Mouse (Mus musculus): ENCODE measurements at regions not wholly inside any gene's neighbourhood (a gene's known extent, or its start where the extent isn't known, plus 50 kb on each side); places are given as distances from the start of the nearest gene placed in this dataset.

- DNase-seq: no peak
Observed at GRCm38 (mm10) chr15:72322127-72322526, 1512.2 kb upstream of the Gm6569 start.

GRCm38 (mm10) chr15:72323158-72323557 is 1511.2 kb upstream of the Gm6569 start:
- no peak for DNase-seq

- DNase-seq: no peak
Observed at GRCm38 (mm10) chr15:72331262-72331661, 1503.1 kb upstream of the Gm6569 start.

GRCm38 (mm10) chr15:72334497-72334896 is 1499.9 kb upstream of the Gm6569 start:
- no peak for DNase-seq

GRCm38 (mm10) chr15:72339629-72340028 is 1494.7 kb upstream of the Gm6569 start:
- DNase-seq: no peak

- no peak for DNase-seq
Observed at GRCm38 (mm10) chr15:72341991-72342390, 1492.4 kb upstream of the Gm6569 start.

- no peak for DNase-seq
Observed at GRCm38 (mm10) chr15:72342504-72342903, 1491.9 kb upstream of the Gm6569 start.

- DNase-seq: no peak
Observed at GRCm38 (mm10) chr15:72343794-72344193, 1490.6 kb upstream of the Gm6569 start.

- no peak for DNase-seq
Observed at GRCm38 (mm10) chr15:72353371-72353770, 1481.0 kb upstream of the Gm6569 start.

GRCm38 (mm10) chr15:72355626-72356025 is 1478.7 kb upstream of the Gm6569 start:
- no peak for DNase-seq

- no peak for DNase-seq
Observed at GRCm38 (mm10) chr15:72359636-72360035, 1474.7 kb upstream of the Gm6569 start.

- no peak for DNase-seq
Observed at GRCm38 (mm10) chr15:72360049-72360448, 1474.3 kb upstream of the Gm6569 start.

- DNase-seq: no peak
Observed at GRCm38 (mm10) chr15:72360463-72361030, 1473.8 kb upstream of the Gm6569 start.

GRCm38 (mm10) chr15:72373041-72373440 is 1461.3 kb upstream of the Gm6569 start:
- no peak for DNase-seq

GRCm38 (mm10) chr15:72377201-72377600 is 1457.2 kb upstream of the Gm6569 start:
- DNase-seq: no peak

- no peak for DNase-seq
Observed at GRCm38 (mm10) chr15:72379291-72379690, 1455.1 kb upstream of the Gm6569 start.

GRCm38 (mm10) chr15:72381164-72381563 is 1453.2 kb upstream of the Gm6569 start:
- DNase-seq: no peak

- no peak for DNase-seq
Observed at GRCm38 (mm10) chr15:72381744-72382143, 1452.6 kb upstream of the Gm6569 start.

- DNase-seq: no peak
Observed at GRCm38 (mm10) chr15:72382521-72382920, 1451.8 kb upstream of the Gm6569 start.

- DNase-seq: no peak
Observed at GRCm38 (mm10) chr15:72383062-72383461, 1451.3 kb upstream of the Gm6569 start.

- DNase-seq: no peak
Observed at GRCm38 (mm10) chr15:72383470-72383869, 1450.9 kb upstream of the Gm6569 start.

GRCm38 (mm10) chr15:72393226-72393625 is 1441.1 kb upstream of the Gm6569 start:
- no peak for DNase-seq

- no peak for DNase-seq
Observed at GRCm38 (mm10) chr15:72411956-72412355, 1422.4 kb upstream of the Gm6569 start.
